Mouse (Mus musculus): ENCODE results near the gene Chrnd.
A peak's percentile ranks its signal among the peaks of the same experiment; 100 is the strongest.

Chrnd gene

GRCm38 (mm10) chr1:87232197-87232596 is 41.8 kb downstream of the Chrnd start:
- no peak for DNase-seq (ENCODE audit: low spot score)

- DNase-seq (ENCODE audit: low spot score) = no peak
Measured at GRCm38 (mm10) chr1:87239056-87239455, 48.6 kb downstream of the Chrnd start.

- no peak for DNase-seq (ENCODE audit: low spot score)
Measured at GRCm38 (mm10) chr1:87243021-87243420, 52.6 kb downstream of the Chrnd start.

GRCm38 (mm10) chr1:87245430-87245829 is 55.0 kb downstream of the Chrnd start:
- no peak for DNase-seq (ENCODE audit: low spot score)

GRCm38 (mm10) chr1:87245929-87246815 is 55.8 kb downstream of the Chrnd start:
- peak; percentile 42 for DNase-seq (ENCODE audit: low spot score)
